Mouse (Mus musculus): Measurements from ENCODE around the gene Cwc15.
"Not testable (repeated sequence)": the region's sequence is repeated elsewhere in the genome, so short reads cannot be mapped to it uniquely, and the experiment has no call there.

Cwc15 gene

GRCm38 (mm10) chr9:14500023-14500915, at the start of gene Cwc15, which contains the start of gene Kdm4d:
Gene Cwc15, plus strand, starts transcription at chr9:14500617.
Gene Kdm4d, minus strand, starts transcription at chr9:14500482.
- peak; percentile 94 for DNase-seq (ENCODE audit: low spot score)

- not testable (repeated sequence) for DNase-seq (ENCODE audit: low spot score)
Observed at GRCm38 (mm10) chr9:14451120-14451519, 49.3 kb upstream of the Cwc15 start.

GRCm38 (mm10) chr9:14456320-14456719, 44.1 kb upstream of the Cwc15 start:
- no peak for DNase-seq (ENCODE audit: low spot score)

GRCm38 (mm10) chr9:14462536-14462935, 37.9 kb upstream of the Cwc15 start:
- DNase-seq (ENCODE audit: low spot score) = not testable (repeated sequence)

GRCm38 (mm10) chr9:14463668-14464067, 36.7 kb upstream of the Cwc15 start:
- not testable (repeated sequence) for DNase-seq (ENCODE audit: low spot score)

GRCm38 (mm10) chr9:14498896-14499705, 1.3 kb upstream of the Cwc15 start:
- DNase-seq (ENCODE audit: low spot score) = peak; percentile 60

GRCm38 (mm10) chr9:14500916-14501424, 553 bp downstream of the Cwc15 start:
- no peak for DNase-seq (ENCODE audit: low spot score)

GRCm38 (mm10) chr9:14512633-14513445, 12.4 kb downstream of the Cwc15 start:
- no peak for DNase-seq (ENCODE audit: low spot score)

GRCm38 (mm10) chr9:14517296-14517695, 16.9 kb downstream of the Cwc15 start:
- no peak for DNase-seq (ENCODE audit: low spot score)

- no peak for DNase-seq (ENCODE audit: low spot score)
Observed at GRCm38 (mm10) chr9:14518105-14518504, 17.7 kb downstream of the Cwc15 start.

GRCm38 (mm10) chr9:14520971-14521670, 20.7 kb downstream of the Cwc15 start:
- DNase-seq (ENCODE audit: low spot score) = no peak

GRCm38 (mm10) chr9:14521695-14522094, 21.3 kb downstream of the Cwc15 start:
- no peak for DNase-seq (ENCODE audit: low spot score)

GRCm38 (mm10) chr9:14523408-14524043, 23.1 kb downstream of the Cwc15 start:
- DNase-seq (ENCODE audit: low spot score) = peak; percentile 51

GRCm38 (mm10) chr9:14530004-14530403, 29.6 kb downstream of the Cwc15 start:
- no peak for DNase-seq (ENCODE audit: low spot score)

GRCm38 (mm10) chr9:14532283-14532682, 31.9 kb downstream of the Cwc15 start:
- DNase-seq (ENCODE audit: low spot score) = no peak

GRCm38 (mm10) chr9:14533659-14534058, 33.2 kb downstream of the Cwc15 start:
- DNase-seq (ENCODE audit: low spot score) = no peak

- DNase-seq (ENCODE audit: low spot score) = no peak
Observed at GRCm38 (mm10) chr9:14534833-14535456, 34.5 kb downstream of the Cwc15 start.

- no peak for DNase-seq (ENCODE audit: low spot score)
Observed at GRCm38 (mm10) chr9:14544034-14544757, 43.8 kb downstream of the Cwc15 start.

- no peak for DNase-seq (ENCODE audit: low spot score)
Observed at GRCm38 (mm10) chr9:14547584-14548365, 47.4 kb downstream of the Cwc15 start.

Measured in T-cell, adult 2 months (primary cell).